Mouse (Mus musculus): ENCODE measurements around the gene Syde2.

DNA sequence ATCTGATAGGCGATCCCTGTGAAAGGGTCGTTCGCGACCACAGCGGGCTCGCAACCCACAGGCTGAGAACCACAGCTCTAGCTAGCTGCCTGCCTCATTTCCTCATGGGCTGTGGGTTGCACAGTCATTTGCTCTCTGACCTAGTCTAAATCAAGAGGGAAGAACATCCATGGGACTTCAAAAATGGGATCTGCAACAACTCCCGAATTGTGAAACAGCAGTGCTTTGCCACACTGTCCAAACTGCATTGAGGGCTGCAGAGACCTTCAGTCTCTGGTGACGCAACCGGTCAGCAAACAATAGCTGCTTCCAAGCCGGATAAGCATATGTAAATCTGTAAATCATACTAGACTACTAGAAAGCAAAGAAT is 23.7 kb upstream of the Syde2 start:
- TF ChIP-seq GATA1 (IDR thresholded peaks at IDR 0.05; ENCODE audit: borderline replicate concordance, low read length) (no peak), CTCF (IDR thresholded peaks at IDR 0.05; ENCODE audit: low read depth, low read length) (no peak), POLR2AphosphoS5 (IDR thresholded peaks at IDR 0.05; ENCODE audit: insufficient replicate concordance, low read depth, low read length) (no peak), GATA2 (IDR thresholded peaks at IDR 0.05; ENCODE audit: borderline replicate concordance, low read depth, low read length) (no peak), TAL1 (conservative IDR thresholded peaks at IDR 0.05; ENCODE audit: low read depth, low read length) (no peak)

Data from G1E (cell line).